Mouse (Mus musculus) limb, embryonic 13.5 days (tissue): Measurements from ENCODE around the gene Dgke. TPM values are rescaled to one million over a fixed set of nuclear protein-coding genes. Genes with fewer than 3 reads are reported as not detected.
"Not testable (repeated sequence)": the region's sequence is repeated elsewhere in the genome, so short reads cannot be mapped to it uniquely, and the experiment has no call there.

Experiments used
- ATAC-seq: fragments of 200-750 bp; cut with Nextera tagmentation; 2 replicates; pipeline ENCODE4 v1.8.0; 2017; ENCODE audit warnings: low read depth, moderate number of reproducible peaks, moderate TSS enrichment; ENCODE audit not compliant: low FRiP score
- H3K27ac ChIP-seq: fragments of 300-500 bp; sonication (generic); 2 replicates; pipeline ENCODE4 v1.5.1; 2015; ENCODE audit warnings: inconsistent platforms, mild to moderate bottlenecking, moderate library complexity
- H3K27me3 ChIP-seq: fragments of 300-500 bp; sonication (generic); 2 replicates; pipeline ENCODE4 v1.6.1; 2015; ENCODE audit warnings: mild to moderate bottlenecking, inconsistent platforms
- H3K36me3 ChIP-seq: fragments of 300-500 bp; sonication (generic); 2 replicates; pipeline ENCODE4 v1.6.1; 2015; ENCODE audit warnings: inconsistent platforms, mild to moderate bottlenecking, moderate library complexity
- H3K4me1 ChIP-seq: fragments of 300-500 bp; sonication (generic); 2 replicates; pipeline ENCODE4 v1.6.1; 2015; ENCODE audit warnings: inconsistent platforms
- H3K4me2 ChIP-seq: fragments of 300-500 bp; sonication (generic); replicated peaks from 2 replicates; pipeline ENCODE4 v1.6.1; 2015; ENCODE audit warnings: inconsistent platforms, mild to moderate bottlenecking, moderate library complexity
- H3K4me3 ChIP-seq: fragments of 300-500 bp; sonication (generic); 2 replicates; pipeline ENCODE4 v1.5.1; 2015; ENCODE audit warnings: moderate library complexity, mild to moderate bottlenecking, inconsistent platforms
- H3K9ac ChIP-seq: fragments of 300-500 bp; sonication (generic); 2 replicates; pipeline ENCODE4 v1.6.1; 2015; ENCODE audit warnings: mild to moderate bottlenecking, inconsistent platforms
- H3K9me3 ChIP-seq: fragments of 300-500 bp; sonication (generic); 2 replicates; pipeline ENCODE4 v1.6.1; 2016; ENCODE audit warnings: inconsistent platforms
- WGBS: fragments of 180-500 bp; shearing (Covaris S2); methylation state at CpG from one replicate; pipeline ENCODE4 v1.1.7; 2015; 5-methylcytosine and 5-hydroxymethylcytosine counted together
- polyA plus RNA-seq: library from polyadenylated mRNA; unstranded; fragments of >200 nt; fragmentation: Nextera tagmentation; extraction: Ambion mirVana; gene quantifications from 2 replicates; pipeline ENCODE4 v1.2.1, GENCODE M21; 2015

The Dgke gene
- polyA plus RNA-seq, 1 experiment from 2014 or later = 4.3 TPM

DNA sequence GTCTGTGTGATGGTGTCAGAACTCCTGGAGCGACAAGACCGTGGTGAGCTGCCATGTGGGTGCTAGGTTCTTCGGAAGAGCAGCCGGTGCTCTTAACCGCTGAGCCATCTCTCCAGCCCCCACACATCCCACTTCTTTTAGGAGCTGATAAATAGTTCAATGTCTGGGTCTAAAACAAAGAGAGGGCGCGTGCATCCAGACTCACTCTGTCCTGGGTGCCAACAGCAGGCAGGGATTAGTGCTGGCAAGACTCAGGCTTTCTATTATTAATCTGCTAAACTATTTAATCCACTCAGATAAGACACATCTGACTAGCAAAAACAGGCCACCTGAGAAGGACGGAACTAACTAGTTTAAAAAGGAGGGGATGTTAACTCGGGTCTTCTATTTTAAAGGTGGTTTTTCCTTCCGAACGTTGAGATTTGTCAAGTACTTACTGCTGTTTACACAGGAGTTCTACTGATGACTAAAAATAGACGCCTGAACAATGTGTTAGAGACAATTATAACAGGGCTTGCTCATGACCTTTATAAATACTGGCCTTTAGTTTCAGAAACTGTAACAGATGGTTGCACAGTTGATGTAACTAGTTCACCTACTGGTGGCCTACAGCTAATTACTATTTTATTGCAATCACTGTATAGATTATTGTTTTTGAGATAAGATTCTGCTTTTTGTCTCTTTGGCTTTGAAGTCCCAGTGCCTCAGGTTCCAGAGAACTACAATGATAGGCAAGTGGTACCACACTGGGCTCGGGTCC, 10.5 kb downstream of the Dgke start:
- no peak overlapping the region for H3K4me2 ChIP-seq

GRCm38 (mm10) chr11:89051767-89052166, 14.9 kb downstream of the Dgke start:
- WGBS = 92% methylated on average over 6 of the region's 6 CpGs
- no peaks in the 10 kb centered on the region for H3K27me3 ChIP-seq
- peaks cover 56% of the 10 kb centered on the region for H3K36me3 ChIP-seq
- H3K9ac ChIP-seq = no peak overlapping the region
- no peak overlapping the region for H3K4me3 ChIP-seq
- H3K4me1 ChIP-seq = no peaks in the 10 kb centered on the region
- H3K9me3 ChIP-seq = no peaks in the 10 kb centered on the region
- no peak overlapping the region for H3K27ac ChIP-seq
- ATAC-seq = no peak
- H3K4me2 ChIP-seq = no peak overlapping the region

More for the DNA sequence above, 10.5 kb downstream of the Dgke start:
- H3K9me3 ChIP-seq = no peaks in the 10 kb centered on the region
- no peak for ATAC-seq
- no peak overlapping the region for H3K4me3 ChIP-seq
- WGBS = 88% methylated on average over 13 of the region's 13 CpGs
- H3K9ac ChIP-seq = no peak overlapping the region
- H3K27ac ChIP-seq = no peak overlapping the region
- peaks cover 27% of the 10 kb centered on the region for H3K36me3 ChIP-seq
- H3K27me3 ChIP-seq = no peaks in the 10 kb centered on the region
- H3K4me1 ChIP-seq = peaks cover 20% of the 10 kb centered on the region

DNA sequence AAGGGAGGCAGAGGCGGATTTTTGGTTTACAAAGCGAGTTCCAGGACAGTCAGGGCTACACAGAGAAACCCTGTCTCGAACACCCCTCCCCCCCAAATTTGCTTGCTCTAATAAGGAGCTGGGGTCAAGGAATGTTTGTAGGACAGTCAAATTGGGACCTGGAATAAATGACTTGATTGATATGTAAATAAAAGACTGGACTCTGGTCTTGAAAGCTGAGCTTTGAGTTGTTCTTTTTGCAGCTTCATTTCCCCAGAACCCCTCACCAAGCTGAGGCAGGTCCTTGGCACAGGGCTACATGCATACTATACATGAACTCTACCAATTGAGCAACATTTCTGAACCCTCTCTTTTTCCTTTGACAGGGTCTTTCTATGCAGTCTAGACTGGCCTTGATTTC, 20.6 kb downstream of the Dgke start:
- Histone ChIP-seq H3K4me3 (no peak overlapping the region), H3K9me3 (peaks cover 6% of the 10 kb centered on the region; the same call in 1 of the 2 replicates), H3K4me2 (no peak overlapping the region), H3K4me1 (no peaks in the 10 kb centered on the region), H3K36me3 (peaks cover 77% of the 10 kb centered on the region), H3K9ac (no peak overlapping the region), H3K27ac (no peak overlapping the region), H3K27me3 (no peaks in the 10 kb centered on the region)
- 96% methylated on average over 3 of the region's 3 CpGs for WGBS
- no peak for ATAC-seq

DNA sequence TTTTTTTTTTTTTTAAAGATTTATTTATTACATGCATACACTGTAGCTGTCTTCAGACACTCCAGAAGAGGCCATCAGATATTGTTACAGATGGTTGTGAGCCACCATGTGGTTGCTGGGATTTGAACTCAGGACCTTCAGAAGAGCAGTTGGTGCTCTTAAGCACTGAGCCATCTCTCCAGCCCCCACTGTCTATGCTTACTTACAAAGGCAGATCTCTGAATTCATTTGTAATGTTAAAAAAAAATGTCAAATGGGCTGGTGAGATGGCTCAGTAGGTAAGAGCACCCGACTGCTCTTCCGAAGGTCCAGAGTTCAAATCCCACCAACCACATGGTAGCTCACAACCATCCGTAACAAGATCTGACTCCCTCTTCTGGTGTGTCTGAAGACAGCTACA, 21.1 kb downstream of the Dgke start:
- not testable (repeated sequence) for H3K4me1 ChIP-seq, H3K9me3 ChIP-seq, H3K4me2 ChIP-seq, H3K4me3 ChIP-seq, ATAC-seq, H3K27ac ChIP-seq, H3K27me3 ChIP-seq, H3K9ac ChIP-seq
- 95% methylated on average over 3 of the region's 3 CpGs for WGBS
- peaks cover 82% of the 10 kb centered on the region for H3K36me3 ChIP-seq

GRCm38 (mm10) chr11:89043046-89043445, 23.6 kb downstream of the Dgke start:
- no peak overlapping the region for H3K9ac ChIP-seq
- 89% methylated on average over 7 of the region's 7 CpGs for WGBS
- no peak overlapping the region for H3K27ac ChIP-seq
- peaks cover 83% of the 10 kb centered on the region for H3K36me3 ChIP-seq
- peaks cover 6% of the 10 kb centered on the region; the same call in 1 of the 2 replicates for H3K9me3 ChIP-seq
- no peaks in the 10 kb centered on the region for H3K27me3 ChIP-seq
- no peak overlapping the region for H3K4me3 ChIP-seq
- no peaks in the 10 kb centered on the region for H3K4me1 ChIP-seq
- H3K4me2 ChIP-seq = no peak overlapping the region
- no peak for ATAC-seq

GRCm38 (mm10) chr11:89041073-89041472, 25.6 kb downstream of the Dgke start:
- H3K4me2 ChIP-seq, H3K9ac ChIP-seq, H3K4me3 ChIP-seq, H3K27me3 ChIP-seq, H3K27ac ChIP-seq, H3K9me3 ChIP-seq, ATAC-seq, H3K4me1 ChIP-seq: not testable (repeated sequence)
- H3K36me3 ChIP-seq = peaks cover 75% of the 10 kb centered on the region
- WGBS = 87% methylated on average over 6 of the region's 7 CpGs

DNA sequence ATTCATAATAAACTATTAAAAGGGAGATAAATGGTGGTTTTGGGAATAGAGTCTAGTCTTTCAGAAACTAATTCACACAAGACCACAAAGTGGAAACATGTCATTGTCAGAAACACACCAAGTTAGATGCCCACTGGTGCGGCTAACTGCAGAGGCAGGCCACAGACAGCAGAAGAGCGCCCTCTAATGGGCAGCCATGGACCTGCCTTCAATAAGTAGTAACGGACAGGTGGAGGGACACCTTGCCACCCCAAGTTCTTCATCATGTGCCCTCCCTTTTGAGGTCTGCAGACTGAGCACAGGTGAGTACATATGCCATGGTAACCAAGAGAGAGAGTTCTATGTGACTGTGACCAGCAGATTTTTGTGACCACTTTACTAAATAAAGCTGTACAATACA, 27.3 kb downstream of the Dgke start:
- Histone ChIP-seq H3K4me1 (no peaks in the 10 kb centered on the region), H3K36me3 (peaks cover 58% of the 10 kb centered on the region), H3K9ac (no peak overlapping the region), H3K9me3 (no peaks in the 10 kb centered on the region), H3K27me3 (no peaks in the 10 kb centered on the region), H3K27ac (no peak overlapping the region), H3K4me2 (no peak overlapping the region), H3K4me3 (no peak overlapping the region)
- ATAC-seq = no peak
- 31% methylated on average over 3 of the region's 3 CpGs for WGBS

- no peaks in the 10 kb centered on the region for H3K27me3 ChIP-seq
- no peaks in the 10 kb centered on the region for H3K4me1 ChIP-seq
- H3K4me3 ChIP-seq = no peak overlapping the region
- H3K4me2 ChIP-seq = no peak overlapping the region
- H3K27ac ChIP-seq = no peak overlapping the region
- 91% methylated on average over 6 of the region's 6 CpGs for WGBS
- H3K9me3 ChIP-seq = no peaks in the 10 kb centered on the region
- peaks cover 52% of the 10 kb centered on the region for H3K36me3 ChIP-seq
- H3K9ac ChIP-seq = no peak overlapping the region
- no peak for ATAC-seq
These were observed 28.2 kb downstream of the Dgke start for GRCm38 (mm10) chr11:89038496-89038895.

- no peak overlapping the region for H3K4me3 ChIP-seq
- H3K4me2 ChIP-seq = no peak overlapping the region
- H3K9me3 ChIP-seq = no peaks in the 10 kb centered on the region
- no peaks in the 10 kb centered on the region for H3K4me1 ChIP-seq
- 76% methylated on average over 3 of the region's 3 CpGs for WGBS
- H3K36me3 ChIP-seq = peaks cover 26% of the 10 kb centered on the region
- no peak for ATAC-seq
- H3K9ac ChIP-seq = no peak overlapping the region
- no peaks in the 10 kb centered on the region for H3K27me3 ChIP-seq
- no peak overlapping the region for H3K27ac ChIP-seq
These were observed 31.1 kb downstream of the Dgke start for GRCm38 (mm10) chr11:89035552-89035951.

GRCm38 (mm10) chr11:89034592-89034991, 32.1 kb downstream of the Dgke start:
- ATAC-seq = no peak
- H3K36me3 ChIP-seq = peaks cover 16% of the 10 kb centered on the region
- no peak overlapping the region for H3K4me3 ChIP-seq
- H3K9me3 ChIP-seq = no peaks in the 10 kb centered on the region
- H3K4me2 ChIP-seq = no peak overlapping the region
- no peaks in the 10 kb centered on the region for H3K4me1 ChIP-seq
- H3K27ac ChIP-seq = no peak overlapping the region
- H3K9ac ChIP-seq = no peak overlapping the region
- H3K27me3 ChIP-seq = no peaks in the 10 kb centered on the region

- Histone ChIP-seq H3K9ac (no peak overlapping the region), H3K9me3 (no peaks in the 10 kb centered on the region), H3K4me2 (no peak overlapping the region), H3K4me1 (no peaks in the 10 kb centered on the region), H3K36me3 (no peaks in the 10 kb centered on the region), H3K27me3 (no peaks in the 10 kb centered on the region), H3K27ac (no peak overlapping the region), H3K4me3 (no peak overlapping the region)
- ATAC-seq = no peak
- 50% methylated on average over 1 of the region's 1 CpGs for WGBS
These were observed 35.5 kb downstream of the Dgke start for GRCm38 (mm10) chr11:89031189-89031588.

DNA sequence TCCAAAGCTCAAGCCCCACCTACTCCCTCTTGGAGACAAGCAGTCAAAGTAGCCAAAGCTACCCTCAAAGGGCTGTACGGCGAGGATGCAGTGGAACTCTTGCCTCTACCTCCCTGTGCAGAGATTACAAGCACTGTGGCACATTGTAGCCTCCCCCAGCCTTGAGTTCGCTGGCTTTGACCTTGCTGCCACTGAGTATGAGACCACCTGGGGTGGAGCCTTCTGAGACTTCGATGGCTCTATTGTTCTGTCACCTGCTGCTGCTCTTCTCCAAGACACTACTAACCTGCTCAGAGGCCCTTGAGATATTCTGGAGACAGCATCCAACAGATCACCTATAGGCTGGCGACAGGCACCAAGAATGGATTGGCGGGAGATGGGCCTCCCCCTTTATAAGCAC, 36.1 kb downstream of the Dgke start:
- no peak overlapping the region for H3K4me3 ChIP-seq
- H3K4me2 ChIP-seq = no peak overlapping the region
- 85% methylated on average over 6 of the region's 6 CpGs for WGBS
- no peaks in the 10 kb centered on the region for H3K9me3 ChIP-seq
- H3K27me3 ChIP-seq = no peaks in the 10 kb centered on the region
- H3K9ac ChIP-seq = no peak overlapping the region
- ATAC-seq = no peak
- no peaks in the 10 kb centered on the region for H3K4me1 ChIP-seq
- H3K36me3 ChIP-seq = no peaks in the 10 kb centered on the region
- no peak overlapping the region for H3K27ac ChIP-seq

DNA sequence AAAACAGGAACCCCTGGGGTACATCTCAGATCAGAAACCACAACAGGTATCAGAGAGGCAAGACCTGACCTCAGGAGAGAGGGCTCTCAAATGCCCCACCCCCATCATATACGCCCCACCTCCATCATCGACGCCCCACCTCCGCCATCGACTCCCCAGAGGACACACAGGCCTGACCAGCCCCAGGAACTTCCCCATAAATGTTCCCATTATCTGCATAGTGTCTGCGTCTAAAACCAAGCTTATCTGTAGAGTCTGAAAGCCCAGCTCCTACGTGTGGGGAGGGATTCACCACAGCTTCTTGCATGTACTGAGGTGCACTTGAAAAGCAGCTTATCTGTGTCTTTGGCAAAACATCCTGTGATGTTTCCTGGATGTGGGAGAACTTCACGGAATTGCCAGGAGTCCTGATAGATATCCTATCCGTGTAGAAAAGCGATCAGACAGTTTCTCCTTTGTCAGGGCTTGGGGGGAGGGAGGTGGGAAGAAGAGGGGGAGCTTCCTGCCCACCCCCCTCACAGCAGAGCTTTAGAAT, 37.7 kb downstream of the Dgke start:
- Histone ChIP-seq H3K4me1 (peaks cover 7% of the 10 kb centered on the region), H3K4me2 (no peak overlapping the region), H3K9me3 (no peaks in the 10 kb centered on the region), H3K27me3 (no peaks in the 10 kb centered on the region), H3K36me3 (no peaks in the 10 kb centered on the region), H3K9ac (no peak overlapping the region), H3K27ac (no peak overlapping the region), H3K4me3 (no peak overlapping the region)
- WGBS = 60% methylated on average over 10 of the region's 10 CpGs
- ATAC-seq = no peak
